In genomic region chr10:47285700-47286099, GRCm38 (mm10) we compare ENCODE assay signal across 16 mouse cellular contexts.
A peak's percentile ranks its signal among the peaks of the same experiment; 100 is the strongest.
DNase-seq lines count a peak whose midpoint lies in the region; ATAC-seq and TF ChIP-seq lines count a peak whose summit lies in the region.
"Had no signal": no experiment of that assay in that cellular context is flagged by ENCODE, and none has a peak within 500 bp of the region (broad histone marks: within the 10 kb centered on the region; RNA-seq: fewer than 3 reads in every experiment).

No protein-coding gene starts in this region.

- 0 out of 2 replicates have a peak, but pooled peaks have one; percentile 21 for TF ChIP-seq CTCF in liver, postnatal 0 days (IDR thresholded peaks at IDR 0.05; ENCODE audit: low read depth)

- H3K4me1 ChIP-seq in liver, postnatal 0 days (ENCODE audit: insufficient read depth): no peaks in the 10 kb centered on the region
- no peaks in the 10 kb centered on the region for H3K4me1 ChIP-seq in liver, embryonic 11.5 days (replicated peaks; ENCODE audit: control insufficient read depth, insufficient read depth, low read length)
- H3K4me1 ChIP-seq: embryonic facial prominence, embryonic 13.5 days; forebrain, embryonic 15.5 days; heart, embryonic 12.5 days; limb, embryonic 12.5 days had no signal

- no peak overlapping the region for H3K4me2 ChIP-seq in liver, postnatal 0 days (ENCODE audit: low read depth, low read length)
- no peak overlapping the region for H3K4me2 ChIP-seq in liver, embryonic 11.5 days
- H3K4me2 ChIP-seq: embryonic facial prominence, embryonic 13.5 days; forebrain, embryonic 15.5 days; heart, embryonic 12.5 days; limb, embryonic 12.5 days had no signal

- H3K36me3 ChIP-seq in liver, postnatal 0 days (replicated peaks; ENCODE audit: insufficient read depth, low read length): no peaks in the 10 kb centered on the region
- H3K36me3 ChIP-seq in liver, embryonic 11.5 days (ENCODE audit: control insufficient read depth, insufficient read depth, low read length): no peaks in the 10 kb centered on the region
- H3K36me3 ChIP-seq: embryonic facial prominence, embryonic 13.5 days; forebrain, embryonic 15.5 days; heart, embryonic 12.5 days; limb, embryonic 12.5 days had no signal

- ATAC-seq in liver, postnatal 0 days: no peak
- ATAC-seq in liver, embryonic 11.5 days (replicated peaks; ENCODE audit: low FRiP score): no peak
- ATAC-seq: forebrain, embryonic 15.5 days had no signal

- 26% methylated on average over 2 of the region's 2 CpGs for whole genome bisulfite sequencing in liver, postnatal 0 days (ENCODE audit: insufficient replicate concordance)
- 30% methylated on average over 2 of the region's 2 CpGs for WGBS in liver, embryonic 11.5 days

- H3K4me3 ChIP-seq in liver, postnatal 0 days (ENCODE audit: low read depth, low read length): no peak overlapping the region
- no peak overlapping the region for H3K4me3 ChIP-seq in liver, embryonic 11.5 days (ENCODE audit: low read depth, low read length)
- H3K4me3 ChIP-seq: embryonic facial prominence, embryonic 13.5 days; forebrain, embryonic 15.5 days; heart, embryonic 12.5 days; limb, embryonic 12.5 days had no signal

- no peak overlapping the region for H3K9ac ChIP-seq in liver, postnatal 0 days (replicated peaks)
- H3K9ac ChIP-seq in liver, embryonic 11.5 days (ENCODE audit: low read depth, low read length): no peak overlapping the region
- H3K9ac ChIP-seq: embryonic facial prominence, embryonic 13.5 days; forebrain, embryonic 15.5 days; heart, embryonic 12.5 days; limb, embryonic 12.5 days had no signal

- H3K27me3 ChIP-seq in liver, postnatal 0 days (ENCODE audit: insufficient read depth, low read length): no peaks in the 10 kb centered on the region
- no peaks in the 10 kb centered on the region for H3K27me3 ChIP-seq in liver, embryonic 11.5 days (replicated peaks; ENCODE audit: control insufficient read depth, insufficient read depth, low read length)
- H3K27me3 ChIP-seq: embryonic facial prominence, embryonic 13.5 days; forebrain, embryonic 15.5 days; heart, embryonic 12.5 days; limb, embryonic 12.5 days had no signal

- H3K9me3 ChIP-seq in liver, postnatal 0 days (ENCODE audit: low read length): no peaks in the 10 kb centered on the region
- H3K9me3 ChIP-seq in liver, embryonic 11.5 days (ENCODE audit: control insufficient read depth, low read length): no peaks in the 10 kb centered on the region
- H3K9me3 ChIP-seq: embryonic facial prominence, embryonic 13.5 days; forebrain, embryonic 15.5 days; heart, embryonic 12.5 days; limb, embryonic 12.5 days had no signal

- no peak overlapping the region for H3K27ac ChIP-seq in liver, postnatal 0 days (ENCODE audit: low read depth)
- H3K27ac ChIP-seq in liver, embryonic 11.5 days (ENCODE audit: low read depth, low read length): no peak overlapping the region
- H3K27ac ChIP-seq: embryonic facial prominence, embryonic 13.5 days; forebrain, embryonic 15.5 days; limb, embryonic 12.5 days had no signal

- no peak for TF ChIP-seq EP300 in liver, postnatal 0 days (IDR thresholded peaks at IDR 0.05; ENCODE audit: low read depth)

- DNase-seq in adrenal gland, postnatal 10 days: peak; percentile 8
- DNase-seq in adrenal gland, adult 8-10 months: no peak
- DNase-seq in liver, postnatal 0 days: no peak
- DNase-seq in liver, embryonic 11.5 days (ENCODE audit: low spot score): no peak
- DNase-seq in R1 (ENCODE audit: low read depth, low spot score): peak; percentile 67
- peak; percentile 22 for DNase-seq in retina, postnatal 1 day
- DNase-seq in yolk sac, embryonic 10.5 days (ENCODE audit: low spot score): no peak
- DNase-seq in frontal cortex, postnatal 14 days (ENCODE audit: low spot score in 2 of 2): no peak
- DNase-seq: cerebellum, adult 9-11 months; gastrocnemius, postnatal 10 days; kidney, adult 11 months; kidney, postnatal 4 days had no signal

Comparison
In these comparisons a context has a peak if more than half of its experiments do, and no peak if none do; other contexts are left out.
1. DNase-seq: peak in adrenal gland, postnatal 10 days (single experiment), R1 (single experiment) and retina, postnatal 1 day (single experiment); none in adrenal gland, adult 8-10 months (single experiment), liver, postnatal 0 days (single experiment), liver, embryonic 11.5 days (single experiment), yolk sac, embryonic 10.5 days (single experiment) and frontal cortex, postnatal 14 days (0 of 2).